In genomic region chr12:104850119-104850518, GRCm38 (mm10) we compare ENCODE assay signal across 27 mouse cellular contexts. TPM values are rescaled to one million over a fixed set of nuclear protein-coding genes. Genes with fewer than 3 reads are reported as not detected.
DNase-seq lines count a peak whose midpoint lies in the region; TF ChIP-seq lines count a peak whose summit lies in the region.
"Had no signal": no experiment of that assay in that cellular context is flagged by ENCODE, and none has a peak within 500 bp of the region (broad histone marks: within the 10 kb centered on the region; RNA-seq: fewer than 3 reads in every experiment).

No protein-coding gene starts in this region.

- H3K4me1 ChIP-seq in liver, adult 2 months (ENCODE audit: control insufficient read depth, insufficient read depth, low read length) = peaks cover 69% of the 10 kb centered on the region
- peaks cover 4% of the 10 kb centered on the region; the same call in 1 of the 2 replicates for H3K4me1 ChIP-seq in cortical plate, adult 2 months (ENCODE audit: control insufficient read depth, insufficient read depth, low read length)

- H3K4me3 ChIP-seq in layer of hippocampus, adult 2 months = no peak overlapping the region
- H3K4me3 ChIP-seq in liver, adult 2 months (ENCODE audit: insufficient read depth, low read depth, low read length) = no peak overlapping the region
- H3K4me3 ChIP-seq in cortical plate, adult 2 months (ENCODE audit: insufficient read depth, low read length) = no peak overlapping the region
- H3K4me3 ChIP-seq: forebrain, embryonic 10.5 days; heart, adult 2 months; heart, embryonic 13.5 days; hindbrain, embryonic 12.5 days; limb, embryonic 15.5 days; neural tube, embryonic 13.5 days; stomach, embryonic 15.5 days had no signal

- peaks cover 51% of the 10 kb centered on the region for H3K79me2 ChIP-seq in liver, adult 2 months (ENCODE audit: control insufficient read depth, insufficient read depth, low read length)

- WGBS in liver, adult 2 months = 27% methylated on average over 7 of the region's 7 CpGs

- no peaks in the 10 kb centered on the region for H3K36me3 ChIP-seq in liver, adult 2 months (ENCODE audit: control insufficient read depth, insufficient read depth, low read length)
- H3K36me3 ChIP-seq: forebrain, embryonic 10.5 days; heart, embryonic 13.5 days; hindbrain, embryonic 12.5 days; limb, embryonic 15.5 days; neural tube, embryonic 13.5 days; stomach, embryonic 15.5 days had no signal

- no peaks in the 10 kb centered on the region for H3K27me3 ChIP-seq in liver, adult 2 months (ENCODE audit: control insufficient read depth, insufficient read depth, low read length)
- H3K27me3 ChIP-seq: limb, embryonic 15.5 days; neural tube, embryonic 13.5 days; stomach, embryonic 15.5 days had no signal

- no peak for TF ChIP-seq POLR2A in liver, adult 2 months (IDR thresholded peaks at IDR 0.05; ENCODE audit: extremely low read depth, insufficient read depth, low read length)
- no peak for TF ChIP-seq POLR2A in cortical plate, adult 2 months (IDR thresholded peaks at IDR 0.05; ENCODE audit: extremely low read depth, insufficient read depth, low read length)

- peak; percentile 23 for DNase-seq in cerebellum, adult 9-10 months
- DNase-seq in cerebellum, adult 8-10 months = no peak
- no peak for DNase-seq in layer of hippocampus, adult 2 months (ENCODE audit: low spot score in 2 of 2)
- no peak for DNase-seq in layer of hippocampus, postnatal 10 days (ENCODE audit: low spot score in 2 of 2)
- DNase-seq in liver, adult 2 months (ENCODE audit: extremely low read depth, low read depth, low spot score) = peak; percentile 96
- DNase-seq in liver = no peak
- no peak for DNase-seq in ovary, postnatal 14 days (ENCODE audit: low spot score)
- DNase-seq: adrenal gland, postnatal 14 days; gastrocnemius, postnatal 25 days; heart, adult 2 months; heart, postnatal 14 days; kidney, adult 18-20 months; kidney, postnatal 4 days; lung, adult 2 months; lung, postnatal 4 days; midbrain, embryonic 14.5 days; thymus, adult 18-20 months; thymus, postnatal 36 days had no signal

- H3K9ac ChIP-seq in liver, adult 2 months (ENCODE audit: low read depth, low read length) = peak overlapping the region; percentile 66
- H3K9ac ChIP-seq: heart, embryonic 13.5 days; hindbrain, embryonic 12.5 days; limb, embryonic 15.5 days; neural tube, embryonic 13.5 days; stomach, embryonic 15.5 days had no signal

- no peak for TF ChIP-seq CTCF in layer of hippocampus, adult 2 months (conservative IDR thresholded peaks at IDR 0.05)
- no peak for TF ChIP-seq CTCF in liver, adult 2 months (IDR thresholded peaks at IDR 0.05; ENCODE audit: low read depth, low read length)
- no peak for TF ChIP-seq CTCF in cortical plate, adult 2 months (IDR thresholded peaks at IDR 0.05; ENCODE audit: extremely low read depth, insufficient read depth, low read length)

- H3K27ac ChIP-seq in layer of hippocampus, adult 2 months = peak overlapping the region; percentile 85
- H3K27ac ChIP-seq in liver, adult 2 months (replicated peaks; ENCODE audit: insufficient read depth, low read depth, low read length) = peak overlapping the region; percentile 99
- peak overlapping the region; percentile 86 for H3K27ac ChIP-seq in cortical plate, adult 2 months (ENCODE audit: insufficient read depth, low read length)
- H3K27ac ChIP-seq: forebrain, embryonic 10.5 days; heart, adult 2 months; heart, embryonic 13.5 days; hindbrain, embryonic 12.5 days; limb, embryonic 15.5 days; neural tube, embryonic 13.5 days; stomach, embryonic 15.5 days had no signal

RNA-seq across cellular contexts. Expression of gene Clmn, which starts 14.8 kb away (rescaled TPM):
- 100 to 1,000 TPM; 103 to 108 TPM for total RNA-seq in layer of hippocampus, adult 2 months (2021)
- 10 to 100 TPM; 42.3 to 43.7 TPM for total RNA-seq in layer of hippocampus, postnatal 10 days (2021)
- 20.4 and 22.4 TPM in 2 replicates for total RNA-seq in liver, adult 2 months (2014; rRNA removed)
- polyA plus RNA-seq in liver, adult 2 months (2012; rRNA removed) = 12.1 and 13.7 TPM in 2 replicates
- polyA plus RNA-seq in cortical plate, adult 2 months (2012; rRNA removed) = 20.6 and 21.2 TPM in 2 replicates
- total RNA-seq: megakaryocyte-erythroid progenitor cell, adult 5-6 weeks had no signal
- polyA plus RNA-seq: CD4-positive, CD25-positive, alpha-beta regulatory T cell, adult 4 months had no signal

Comparison
In these comparisons a context has a peak if more than half of its experiments do, and no peak if none do; other contexts are left out.
1. DNase-seq: peak in cerebellum, adult 9-10 months (single experiment) and liver, adult 2 months (single experiment); none in cerebellum, adult 8-10 months (single experiment), layer of hippocampus, adult 2 months (0 of 2), layer of hippocampus, postnatal 10 days (0 of 2), liver (single experiment) and ovary, postnatal 14 days (single experiment).
2. Peak in every context shown above with its lines, with median percentiles within 50 percentile points of each other: H3K27ac ChIP-seq.